Mouse (Mus musculus): ENCODE measurements around the gene Aifm3.

DNA sequence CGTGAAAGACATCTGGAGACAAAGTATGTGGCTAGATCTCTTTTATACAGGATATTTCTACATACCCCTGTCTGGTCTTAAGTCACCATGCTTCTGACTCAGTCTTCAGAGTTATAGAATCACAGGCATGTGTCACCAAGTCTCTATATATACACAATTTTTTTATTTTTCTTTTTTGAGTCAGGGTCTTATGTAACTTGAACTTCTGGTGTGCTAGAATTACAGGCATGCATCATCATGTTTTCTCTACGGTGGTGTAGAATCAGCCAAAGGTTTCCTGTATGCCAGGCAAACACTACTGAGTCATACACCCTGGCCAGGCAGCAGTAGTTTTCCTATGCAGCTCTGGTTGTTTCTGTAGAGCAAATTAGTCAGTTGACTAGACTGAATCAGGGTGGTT lies 53.2 kb downstream of the Aifm3 start:
- TF ChIP-seq FLI1 (IDR thresholded peaks at IDR 0.05; ENCODE audit: low read length) (no peak), GATA1 (IDR thresholded peaks at IDR 0.05; ENCODE audit: borderline replicate concordance, low read length) (no peak)

Data from megakaryocyte, embryonic 14.5 days (primary cell).